Mouse (Mus musculus) gastrocnemius, adult 18-20 months (tissue): Measurements from ENCODE around the gene Hsd17b10. TPM values are rescaled to one million over a fixed set of nuclear protein-coding genes. Genes with fewer than 3 reads are reported as not detected.
A peak's percentile ranks its signal among the peaks of the same experiment; 100 is the strongest.

ENCODE experiments used
- DNase-seq: peaks from one replicate; pipeline ENCODE4 v3.0.0; 2021; ENCODE audit warnings: low spot score
- long read RNA-seq, 2 experiments: library from polyadenylated mRNA; stranded (forward); transcript quantifications; one replicate each; pipeline ENCODE4 v2.0.0; 2021
- total RNA-seq, 2 experiments: library from RNA; stranded (reverse); gene quantifications; 2 replicates each; pipeline ENCODE4 v1.2.3; 2021

Hsd17b10 gene
- total RNA-seq: 100 to 1,000 TPM in 1 of 2 experiments, 10 to 100 TPM in 1; 87.1 to 105 TPM
- long read RNA-seq, experiment 1, transcript Hsd17b10-201 (6 exons, 962 nt): major isoform, 84 of 90 reads
- long read RNA-seq, experiment 1, partial matches to known transcripts: 3 of 90 reads
- long read RNA-seq, experiment 1, other reads (novel, unspliced or antisense): 0 of 90 reads
- long read RNA-seq, experiment 2, transcript Hsd17b10-201 (6 exons, 962 nt): major isoform, 110 of 115 reads
- long read RNA-seq, experiment 2, partial matches to known transcripts: 2 of 115 reads
- long read RNA-seq, experiment 2, other reads (novel, unspliced or antisense): 0 of 115 reads

DNA sequence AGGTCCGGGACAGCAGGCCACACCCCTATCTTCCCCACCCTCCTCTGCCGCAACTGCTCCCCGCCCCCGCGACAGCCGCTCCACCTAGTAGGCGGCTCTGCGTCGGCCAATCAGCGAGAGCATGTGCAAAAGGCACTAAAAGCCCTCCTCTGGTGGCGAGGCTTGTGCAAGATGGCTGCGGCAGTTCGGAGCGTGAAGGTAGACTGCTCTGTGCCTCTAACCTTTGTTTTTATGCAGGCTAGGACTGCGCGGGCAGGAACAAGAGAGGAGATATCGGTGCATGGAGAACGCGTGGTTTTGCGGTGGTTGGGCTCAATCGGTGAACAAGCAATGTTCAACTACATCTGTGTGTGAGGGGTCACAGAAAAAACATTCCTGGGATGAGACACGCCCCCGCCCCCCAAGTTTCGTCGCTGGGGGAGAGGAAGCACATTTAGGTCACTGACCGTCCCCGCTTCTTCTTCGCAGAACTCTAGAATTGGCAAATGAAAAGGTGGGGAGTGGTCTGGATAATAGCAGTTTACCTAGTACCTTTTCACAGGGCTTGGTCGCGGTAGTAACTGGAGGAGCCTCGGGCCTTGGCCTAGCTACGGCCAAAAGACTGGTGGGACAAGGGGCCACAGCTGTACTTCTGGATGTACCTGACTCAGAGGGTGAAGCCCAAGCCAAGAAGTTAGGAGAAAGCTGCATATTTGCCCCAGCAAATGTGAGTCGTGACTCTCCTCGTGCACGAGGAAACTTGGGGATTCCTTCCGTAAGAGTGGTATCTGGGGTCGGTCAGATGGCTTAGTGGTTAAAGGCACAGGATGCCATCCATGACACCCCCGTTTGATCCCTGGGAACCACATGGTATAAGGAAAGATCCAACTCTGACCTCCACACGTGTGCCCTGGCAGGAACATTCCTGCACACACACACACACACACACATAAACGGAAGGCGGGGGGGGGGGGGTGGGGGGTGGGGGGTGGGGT lies at the start of gene Hsd17b10:
Gene Hsd17b10 (plus strand): TSS at position 109 of the 974 bp plus-strand sequence.
- DNase-seq: peak; percentile 85

DNA sequence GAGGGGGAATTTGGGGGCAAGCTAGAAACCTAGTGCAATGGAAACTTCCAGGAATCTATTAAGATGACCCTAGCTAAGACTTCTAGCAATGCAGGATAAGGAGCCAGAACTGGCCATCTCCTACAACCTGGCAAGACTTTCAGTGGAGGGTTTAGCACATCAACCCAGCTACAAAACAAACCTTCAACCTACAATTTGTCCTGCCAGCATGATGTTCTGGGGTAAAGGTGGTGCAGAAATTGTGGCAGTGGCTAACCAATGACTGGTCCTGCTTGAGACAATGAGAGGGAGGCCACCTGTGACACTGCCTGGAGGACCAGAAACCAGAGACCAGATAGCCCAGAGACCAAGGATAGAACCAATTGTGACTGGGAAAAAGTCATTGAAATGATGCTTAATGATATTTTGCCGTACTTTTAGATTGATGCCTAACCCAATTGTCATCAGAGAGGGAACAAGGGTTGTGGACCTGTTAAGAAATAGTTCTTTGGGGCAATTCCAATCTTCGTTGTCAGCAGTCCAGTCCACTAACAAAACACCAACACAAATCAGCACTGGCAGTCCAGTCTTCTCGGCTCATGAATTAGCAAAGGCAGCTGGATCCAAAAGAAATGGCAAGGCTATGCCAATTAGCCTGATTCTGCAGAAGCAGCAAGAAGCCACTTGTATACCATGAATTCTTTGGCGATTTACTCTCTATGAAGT lies 2.5 kb upstream of the Hsd17b10 start:
- DNase-seq: no peak

DNA sequence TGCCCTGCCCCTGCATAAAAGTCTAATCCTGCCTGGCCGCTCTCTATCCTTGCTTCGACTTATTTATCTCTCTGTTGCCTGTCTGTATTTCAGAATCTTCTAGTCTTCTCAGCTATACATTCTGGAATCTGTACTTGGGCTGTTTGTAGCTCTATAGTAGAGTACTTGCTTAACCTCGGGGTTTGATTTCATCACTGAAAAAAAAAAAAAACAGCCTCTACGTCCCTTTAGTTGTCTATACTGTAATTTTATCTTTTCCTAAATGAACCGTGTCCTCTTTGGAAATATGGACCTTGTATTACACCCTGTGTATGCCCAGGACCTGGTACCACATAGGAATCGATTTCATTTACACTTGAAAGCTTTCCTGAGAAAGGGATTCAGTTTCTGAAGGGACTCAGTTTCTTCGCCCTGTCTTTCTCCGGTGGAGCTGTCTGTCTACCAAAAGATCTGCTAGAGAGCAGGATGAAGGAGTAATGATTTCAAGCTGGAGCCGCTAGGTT lies 412 bp upstream of the Hsd17b10 start:
- DNase-seq: no peak

DNA sequence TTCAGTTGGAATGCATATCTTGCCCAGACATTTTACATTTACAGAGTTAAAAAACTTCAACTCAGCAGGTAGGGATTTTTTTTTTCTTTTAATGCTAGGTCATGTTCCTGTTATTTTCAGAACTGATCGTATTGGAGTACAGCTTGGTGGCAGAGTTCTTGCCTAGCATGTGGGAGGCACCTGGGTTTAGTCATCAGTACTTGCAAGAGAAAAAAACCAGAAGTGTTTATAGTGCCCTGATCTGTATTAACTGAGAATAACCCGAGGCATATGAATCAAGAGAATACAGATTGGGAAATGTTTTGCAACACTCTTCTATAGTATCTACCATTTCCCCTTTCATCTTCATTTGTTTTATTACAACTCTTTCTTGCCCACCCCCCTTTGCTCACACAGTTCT lies 1.2 kb downstream of the Hsd17b10 start:
- DNase-seq: no peak

DNA sequence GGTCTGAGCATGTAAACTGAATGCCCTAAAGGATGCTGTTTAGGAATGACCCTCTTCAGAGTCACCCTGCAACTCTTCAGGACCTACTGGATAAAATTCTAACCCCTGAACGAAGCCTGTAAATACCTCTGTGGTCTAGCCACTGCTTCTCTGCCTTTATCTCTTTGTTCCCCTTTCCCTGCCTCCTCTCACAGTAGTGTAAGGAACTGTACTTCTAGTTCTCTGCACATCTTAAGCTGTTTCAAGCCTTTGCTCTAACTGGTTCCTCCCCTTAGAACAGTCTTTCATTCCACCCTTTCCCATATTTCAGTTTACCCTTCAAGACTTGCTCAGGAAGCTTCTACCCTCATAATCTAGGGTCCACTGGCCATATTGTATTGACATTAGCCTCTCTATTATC lies 6.2 kb downstream of the Hsd17b10 start:
- no peak for DNase-seq

DNA sequence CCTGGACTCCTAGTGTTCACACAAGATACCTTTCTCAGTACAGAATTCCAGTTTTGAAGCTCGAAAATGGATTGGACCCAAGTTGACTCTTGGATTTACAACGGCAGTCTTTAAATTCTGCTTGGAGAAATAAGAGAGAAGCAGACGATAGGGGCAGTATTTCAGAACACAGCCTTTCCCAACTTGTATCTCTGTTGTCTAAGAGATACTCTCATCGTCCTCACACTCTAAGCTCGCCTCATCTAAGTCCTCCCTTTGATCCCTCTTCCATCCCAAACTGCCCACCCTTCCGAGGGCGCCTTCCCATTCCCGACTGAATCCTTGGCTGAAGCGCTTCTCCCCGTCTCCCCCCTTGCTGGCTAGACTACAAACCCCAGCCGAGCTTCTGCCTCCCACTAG lies 14.1 kb downstream of the Hsd17b10 start:
- DNase-seq: no peak

DNA sequence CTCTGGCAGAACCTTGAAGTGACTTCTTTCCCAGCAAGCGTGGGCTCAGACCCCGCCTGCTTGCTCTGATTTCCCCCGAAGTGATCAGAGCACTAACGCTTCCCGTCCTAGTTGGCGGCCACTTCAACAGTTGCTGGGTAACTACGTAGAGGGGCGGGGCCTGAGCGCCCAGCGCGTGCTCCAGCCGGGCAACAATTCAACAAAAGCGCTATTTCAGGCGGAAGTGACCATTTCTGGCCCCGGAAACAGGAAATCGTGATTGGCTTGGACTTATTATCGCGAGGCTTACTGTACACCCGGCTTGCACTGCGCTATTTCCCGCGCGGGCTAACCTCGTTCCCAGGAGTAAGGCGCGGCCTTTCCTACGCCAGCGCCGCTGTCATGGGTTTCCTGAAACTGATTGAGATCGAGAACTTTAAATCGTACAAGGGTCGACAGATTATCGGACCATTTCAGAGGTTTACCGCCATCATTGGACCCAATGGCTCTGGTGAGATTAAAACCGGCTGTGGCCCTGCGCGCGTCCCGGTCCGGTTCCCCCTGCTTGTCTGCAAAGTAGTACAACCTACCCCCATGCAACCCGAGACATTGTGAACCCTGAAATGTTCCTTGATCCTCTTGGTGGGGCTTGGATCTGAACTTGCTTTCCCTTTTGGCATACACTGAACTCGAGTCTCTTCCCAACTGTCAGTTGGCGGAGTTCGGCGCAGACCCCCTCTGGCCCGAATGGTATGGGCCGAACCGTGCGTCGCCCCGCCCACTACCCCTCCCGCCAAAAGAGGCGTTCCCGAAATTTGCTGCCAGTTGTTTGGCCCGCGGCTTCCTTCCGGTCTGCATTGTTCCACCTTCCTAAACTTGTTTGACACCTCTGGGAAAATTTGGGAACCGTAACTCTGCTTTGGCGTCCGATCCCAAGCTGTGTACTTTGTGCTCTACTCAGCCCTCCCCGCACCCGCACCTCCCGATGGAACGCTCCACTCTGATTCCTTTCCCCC lies 14.8 kb downstream of the Hsd17b10 start, which contains the start of the genes Ribc1 and Smc1a:
Gene Ribc1 (minus strand): TSS at position 145 of the 995 bp plus-strand sequence.
Gene Smc1a (plus strand): TSS at position 278 of the 995 bp plus-strand sequence.
- DNase-seq: peak; percentile 93

DNA sequence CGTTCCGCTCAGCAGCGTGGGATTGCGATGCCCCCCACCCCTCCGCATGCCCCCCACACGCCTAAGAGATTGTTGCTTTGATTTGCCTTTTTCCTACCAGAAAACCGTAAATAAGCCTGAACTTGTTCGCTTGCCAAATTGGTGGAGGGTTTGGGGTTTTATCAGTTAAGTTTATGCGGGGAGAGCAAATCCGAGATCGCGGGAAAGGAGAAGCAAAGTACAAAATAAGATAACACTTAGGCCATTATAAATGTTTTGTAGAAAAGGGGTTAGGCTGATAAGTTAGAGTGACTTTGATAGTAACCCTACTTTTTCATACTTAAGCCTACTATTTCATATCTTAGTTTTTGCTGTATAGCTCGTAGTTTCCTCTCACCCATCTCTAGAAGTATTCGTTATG lies 15.5 kb downstream of the Hsd17b10 start:
- no peak for DNase-seq

DNA sequence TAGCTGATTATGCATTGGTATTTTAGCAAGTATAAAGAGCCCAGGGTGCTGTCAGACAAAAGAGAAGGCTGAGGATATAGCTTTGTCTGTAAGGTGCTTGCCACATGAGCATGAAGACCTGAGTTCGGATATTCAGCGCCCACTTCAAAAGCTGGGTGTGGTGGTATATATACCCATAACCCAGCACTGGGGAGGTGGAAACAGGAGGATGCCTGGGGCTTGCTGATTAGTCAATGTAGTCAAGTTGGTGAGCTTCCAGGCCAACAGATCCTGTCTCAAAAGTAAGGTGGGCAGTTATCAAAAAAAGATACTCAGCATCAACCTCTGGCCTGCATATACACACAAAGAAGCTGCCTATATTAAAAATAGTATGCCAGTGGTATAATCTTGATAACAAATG lies 17.6 kb downstream of the Hsd17b10 start:
- no peak for DNase-seq

DNA sequence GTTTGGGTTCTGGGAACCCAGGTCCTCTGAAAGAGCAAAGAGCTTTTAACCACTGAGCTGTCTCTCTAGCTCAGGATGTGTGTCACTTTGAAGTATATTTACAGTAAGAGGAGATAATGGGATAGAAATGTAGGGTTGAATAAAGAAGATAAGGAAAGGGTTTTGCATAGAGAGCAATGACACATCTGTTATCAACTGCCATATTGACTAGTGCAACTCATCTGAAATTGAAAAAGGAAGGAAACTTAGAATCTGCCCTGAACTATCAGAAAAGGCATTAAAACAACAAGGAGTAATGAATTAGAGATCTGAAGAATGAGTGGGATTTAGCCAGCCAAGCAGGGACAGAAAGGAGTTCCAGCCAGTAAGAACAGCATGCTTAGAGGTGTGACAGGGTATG lies 38.2 kb downstream of the Hsd17b10 start:
- no peak for DNase-seq

DNA sequence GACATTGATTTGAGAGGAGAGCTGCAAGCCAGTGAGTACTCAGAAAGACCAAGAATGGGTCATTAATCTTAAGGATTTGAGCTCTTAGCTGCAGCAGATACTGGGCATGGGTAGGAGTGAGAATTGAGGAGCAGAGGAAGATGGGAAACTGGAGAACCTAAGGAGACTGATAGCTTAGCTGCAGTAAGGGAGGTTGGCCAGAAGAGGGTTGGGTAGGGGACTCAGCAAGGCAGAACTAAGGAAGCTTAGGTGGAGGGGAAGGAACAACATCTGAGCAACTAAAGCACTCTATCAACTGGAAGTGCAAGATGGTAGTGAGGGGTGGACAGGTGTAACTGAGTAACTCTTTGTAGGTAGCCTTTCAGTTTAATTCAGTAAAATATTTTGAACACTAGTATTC lies 45.6 kb downstream of the Hsd17b10 start:
- no peak for DNase-seq

DNA sequence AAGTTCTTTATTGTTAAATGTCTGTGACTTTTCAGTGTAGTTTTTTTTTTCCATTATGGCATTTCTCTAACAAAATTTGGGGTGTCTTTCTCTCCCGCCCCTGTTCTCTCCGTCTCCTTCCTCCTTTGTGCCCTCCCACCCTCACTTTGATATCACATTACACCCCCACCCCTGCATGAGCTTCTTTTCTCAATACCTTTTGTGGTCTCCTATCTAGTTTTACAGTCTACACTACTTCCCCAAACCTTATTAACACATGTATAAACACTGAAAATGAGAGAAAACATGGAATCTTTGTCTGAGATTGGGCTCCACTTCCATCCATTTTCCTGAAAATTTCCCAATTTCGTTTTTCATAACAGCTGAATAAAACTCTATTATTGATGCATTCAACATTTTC lies 50.9 kb downstream of the Hsd17b10 start:
- no peak for DNase-seq

Other genes starting within 250 kb of the Hsd17b10 start
- gene Huwe1, start 201.0 kb upstream of the Hsd17b10 start, total RNA-seq: 100 to 1,000 TPM in 1 of 2 experiments, 10 to 100 TPM in 1; 99.1 to 112 TPM
- under 1 TPM; 0.24 to 0.73 TPM for gene Ribc1, start 14.4 kb downstream of the Hsd17b10 start, total RNA-seq
- gene Smc1a, start 14.6 kb downstream of the Hsd17b10 start, total RNA-seq: 10 to 100 TPM; 14.7 to 15.6 TPM
- gene Iqsec2, start 142.4 kb downstream of the Hsd17b10 start, total RNA-seq: 10 to 100 TPM; 19.3 to 25.3 TPM
- 10 to 100 TPM; 19.7 to 26.2 TPM for gene Kdm5c, start 231.2 kb downstream of the Hsd17b10 start, total RNA-seq